Mouse (Mus musculus): ENCODE measurements around the gene Rbm44.

DNA sequence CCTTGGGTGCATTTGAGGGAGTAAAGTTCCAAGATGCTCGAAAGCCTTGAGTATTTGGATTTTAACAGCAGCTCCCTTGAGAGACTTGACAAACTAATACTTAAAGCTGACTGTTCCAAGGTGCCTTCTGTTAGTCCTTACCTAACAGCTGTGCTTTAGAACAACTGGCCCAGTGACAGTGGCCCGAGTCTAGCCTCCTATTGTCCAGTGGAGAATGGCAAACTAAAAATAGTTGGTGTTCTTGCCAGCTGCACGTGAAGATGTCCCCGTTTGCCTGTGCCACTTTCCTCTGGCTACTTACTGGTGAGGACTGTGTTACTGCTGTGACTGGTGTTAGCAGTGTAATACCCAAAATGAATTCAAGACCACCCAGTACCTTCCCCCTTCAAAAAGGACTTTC, 32.0 kb downstream of the Rbm44 start:
- TF ChIP-seq EP300 (optimal IDR thresholded peaks at IDR 0.05) = no peak
- TF ChIP-seq CTCF (IDR thresholded peaks at IDR 0.05; ENCODE audit: low read depth) = no peak
